Mouse (Mus musculus) A20 (cell line): Measurements from ENCODE around the gene Ankrd44.
A peak's percentile ranks its signal among the peaks of the same experiment; 100 is the strongest.

Source experiments
- DNase-seq: peaks from one replicate; pipeline ENCODE4 v3.0.0-alpha.2; 2011; ENCODE audit warnings: low read depth, low spot score

Gene Ankrd44

GRCm38 (mm10) chr1:54888449-54888848, 37.7 kb downstream of the Ankrd44 start:
- DNase-seq: no peak

- DNase-seq: no peak
Measured at GRCm38 (mm10) chr1:54887873-54888272, 38.3 kb downstream of the Ankrd44 start.

- DNase-seq: no peak
Measured at GRCm38 (mm10) chr1:54882856-54883467, 43.2 kb downstream of the Ankrd44 start.

GRCm38 (mm10) chr1:54881523-54881922, 44.7 kb downstream of the Ankrd44 start:
- no peak for DNase-seq

- peak; percentile 26 for DNase-seq
Measured at GRCm38 (mm10) chr1:54877423-54878073, 48.6 kb downstream of the Ankrd44 start.

- no peak for DNase-seq
Measured at GRCm38 (mm10) chr1:54877014-54877413, 49.2 kb downstream of the Ankrd44 start.

- no peak for DNase-seq
Measured at GRCm38 (mm10) chr1:54874094-54874493, 52.1 kb downstream of the Ankrd44 start.

GRCm38 (mm10) chr1:54872857-54873616, 53.1 kb downstream of the Ankrd44 start:
- DNase-seq: no peak

GRCm38 (mm10) chr1:54871321-54871720, 54.9 kb downstream of the Ankrd44 start:
- DNase-seq: no peak

GRCm38 (mm10) chr1:54870634-54871033, 55.6 kb downstream of the Ankrd44 start:
- no peak for DNase-seq

GRCm38 (mm10) chr1:54867226-54867625, 59.0 kb downstream of the Ankrd44 start:
- no peak for DNase-seq

GRCm38 (mm10) chr1:54866131-54866530, 60.1 kb downstream of the Ankrd44 start:
- no peak for DNase-seq

GRCm38 (mm10) chr1:54864928-54865652, 61.1 kb downstream of the Ankrd44 start:
- DNase-seq: no peak

- no peak for DNase-seq
Measured at GRCm38 (mm10) chr1:54860361-54860760, 65.8 kb downstream of the Ankrd44 start.

- no peak for DNase-seq
Measured at GRCm38 (mm10) chr1:54859876-54860275, 66.3 kb downstream of the Ankrd44 start.

- no peak for DNase-seq
Measured at GRCm38 (mm10) chr1:54858898-54859297, 67.3 kb downstream of the Ankrd44 start.

GRCm38 (mm10) chr1:54856502-54856901, 69.7 kb downstream of the Ankrd44 start:
- no peak for DNase-seq

- DNase-seq: no peak
Measured at GRCm38 (mm10) chr1:54855970-54856369, 70.2 kb downstream of the Ankrd44 start.

- no peak for DNase-seq
Measured at GRCm38 (mm10) chr1:54854388-54854787, 71.8 kb downstream of the Ankrd44 start.

- no peak for DNase-seq
Measured at GRCm38 (mm10) chr1:54853311-54854000, 72.7 kb downstream of the Ankrd44 start.

- DNase-seq: no peak
Measured at GRCm38 (mm10) chr1:54851610-54852009, 74.6 kb downstream of the Ankrd44 start.
